8 mouse cellular contexts compared by ENCODE assay signal in genomic region chr16:71247516-71248139, GRCm38 (mm10).
A peak's percentile ranks its signal among the peaks of the same experiment; 100 is the strongest.
DNase-seq lines count a peak whose midpoint lies in the region; ATAC-seq and TF ChIP-seq lines count a peak whose summit lies in the region.

No protein-coding gene starts in this region.

- H3K4me1 ChIP-seq in heart, postnatal 0 days (ENCODE audit: control insufficient read depth, insufficient read depth) = no peaks in the 10 kb centered on the region
- H3K4me1 ChIP-seq in midbrain, embryonic 14.5 days (ENCODE audit: control insufficient read depth, insufficient read depth, low read length) = no peaks in the 10 kb centered on the region

- H3K9me3 ChIP-seq in heart, postnatal 0 days (replicated peaks; ENCODE audit: control insufficient read depth, low read length) = no peaks in the 10 kb centered on the region
- no peaks in the 10 kb centered on the region for H3K9me3 ChIP-seq in midbrain, embryonic 14.5 days (ENCODE audit: control insufficient read depth, low read length)

- ATAC-seq in heart, postnatal 0 days (ENCODE audit: insufficient read depth, low read depth) = no peak
- ATAC-seq in granulocyte monocyte progenitor cell, adult 5-6 weeks (replicated peaks; ENCODE audit: poor library complexity, severe bottlenecking) = peak; percentile 50; the same call in 1 of the 2 replicates
- ATAC-seq in midbrain, embryonic 14.5 days (ENCODE audit: low FRiP score, low TSS enrichment) = peak; percentile 69; the same call in 1 of the 2 replicates

- WGBS in heart, postnatal 0 days = 33% methylated on average over 9 of the region's 9 CpGs
- 36% methylated on average over 9 of the region's 9 CpGs for WGBS in midbrain, embryonic 14.5 days

- DNase-seq in heart, postnatal 0 days (ENCODE audit: low spot score) = peak; percentile 29
- DNase-seq in heart, adult 9 months (ENCODE audit: low spot score in 2 of 2) = no peak
- peak; percentile 72 for DNase-seq in NIH3T3 (ENCODE audit: low read depth)
- peak; percentile 46 to 55 for DNase-seq in cerebellum, postnatal 36 days
- peak; percentile 49 to 64 for DNase-seq in layer of hippocampus, postnatal 36 days
- peak; percentile 96 for DNase-seq in midbrain, embryonic 14.5 days
- DNase-seq in thymus, postnatal 25 days = peak; percentile 1

- H3K4me3 ChIP-seq in heart, postnatal 0 days (ENCODE audit: low read depth, low read length) = no peak overlapping the region
- H3K4me3 ChIP-seq in midbrain, embryonic 14.5 days (replicated peaks; ENCODE audit: low read depth, low read length) = no peak overlapping the region

- H3K27me3 ChIP-seq in heart, postnatal 0 days (ENCODE audit: control insufficient read depth, insufficient read depth, low read length) = no peaks in the 10 kb centered on the region
- H3K27me3 ChIP-seq in midbrain, embryonic 14.5 days (ENCODE audit: control insufficient read depth, insufficient read depth, low read length) = no peaks in the 10 kb centered on the region

- no peak overlapping the region for H3K27ac ChIP-seq in heart, postnatal 0 days (ENCODE audit: low read depth)
- no peak overlapping the region for H3K27ac ChIP-seq in midbrain, embryonic 14.5 days (replicated peaks; ENCODE audit: low read depth, low read length)

- no peak overlapping the region for H3K4me2 ChIP-seq in heart, postnatal 0 days (ENCODE audit: low read depth, low read length)
- H3K4me2 ChIP-seq in midbrain, embryonic 14.5 days (ENCODE audit: low read length) = no peak overlapping the region

- H3K36me3 ChIP-seq in heart, postnatal 0 days (replicated peaks; ENCODE audit: control insufficient read depth, insufficient read depth, low read length) = no peaks in the 10 kb centered on the region
- H3K36me3 ChIP-seq in midbrain, embryonic 14.5 days (ENCODE audit: control insufficient read depth, insufficient read depth, low read length) = no peaks in the 10 kb centered on the region

- no peak for TF ChIP-seq EP300 in heart, postnatal 0 days (IDR thresholded peaks at IDR 0.05; ENCODE audit: low read depth)

- no peak overlapping the region for H3K9ac ChIP-seq in heart, postnatal 0 days (replicated peaks; ENCODE audit: low read depth, low read length)
- no peak overlapping the region for H3K9ac ChIP-seq in midbrain, embryonic 14.5 days (replicated peaks; ENCODE audit: low read length)

- TF ChIP-seq CTCF in heart, postnatal 0 days (IDR thresholded peaks at IDR 0.05; ENCODE audit: low read depth) = peak; percentile 67

Comparison
In these comparisons a context has a peak if more than half of its experiments do, and no peak if none do; other contexts are left out.
1. DNase-seq: peak in heart, postnatal 0 days (single experiment), NIH3T3 (single experiment), cerebellum, postnatal 36 days (2 of 2), layer of hippocampus, postnatal 36 days (2 of 2), midbrain, embryonic 14.5 days (single experiment) and thymus, postnatal 25 days (single experiment); none in heart, adult 9 months (0 of 2).